Mouse (Mus musculus): ENCODE results near the gene Tekt2.

Gene Tekt2

GRCm38 (mm10) chr4:126275081-126275480 lies 50.4 kb downstream of the Tekt2 start:
- DNase-seq (ENCODE audit: low spot score) = no peak

- no peak for DNase-seq (ENCODE audit: low spot score)
These were observed 51.7 kb downstream of the Tekt2 start for GRCm38 (mm10) chr4:126273753-126274152.
